In genomic region chrX:166564900-166565299, GRCm38 (mm10) we compare ENCODE assay signal across 33 mouse cellular contexts. TPM values are rescaled to one million over a fixed set of nuclear protein-coding genes. Genes with fewer than 3 reads are reported as not detected.
DNase-seq lines count a peak whose midpoint lies in the region; ATAC-seq and TF ChIP-seq lines count a peak whose summit lies in the region.
"Had no signal": no experiment of that assay in that cellular context is flagged by ENCODE, and none has a peak within 500 bp of the region (broad histone marks: within the 10 kb centered on the region; RNA-seq: fewer than 3 reads in every experiment).

No protein-coding gene starts in this region.

- no peak overlapping the region for H3K4me3 ChIP-seq in embryonic facial prominence, embryonic 14.5 days (ENCODE audit: low read depth, low read length)
- no peak overlapping the region for H3K4me3 ChIP-seq in limb, embryonic 15.5 days
- no peak overlapping the region for H3K4me3 ChIP-seq in layer of hippocampus, adult 2 months
- no peak overlapping the region for H3K4me3 ChIP-seq in kidney, embryonic 15.5 days (replicated peaks)
- H3K4me3 ChIP-seq in hindbrain, embryonic 12.5 days = no peak overlapping the region
- H3K4me3 ChIP-seq: heart, embryonic 12.5 days; hindbrain, embryonic 15.5 days; left cerebral cortex, adult 2 months; lung, embryonic 15.5 days; midbrain, embryonic 10.5 days; midbrain, embryonic 15.5 days; neural tube, embryonic 15.5 days had no signal

- peak; percentile 5 for DNase-seq in adrenal gland, postnatal 10 days
- no peak for DNase-seq in adrenal gland, postnatal 25 days
- peak; percentile 80 for DNase-seq in NIH3T3 (ENCODE audit: low read depth)
- DNase-seq in embryonic facial prominence, embryonic 14.5 days (ENCODE audit: low spot score) = peak; percentile 65
- no peak for DNase-seq in layer of hippocampus, adult 2 months (ENCODE audit: low spot score in 2 of 2)
- DNase-seq: cerebellum, adult 11 months; cerebellum, adult 9-11 months; gastrocnemius, postnatal 25 days; heart, adult 18-20 months; heart, postnatal 4 days; kidney, adult 2 months; kidney, postnatal 4 days; layer of hippocampus, adult 9-11 months; right cerebral cortex, postnatal 25 days; spleen, adult 18-20 months; thymus, adult 2 months; thymus, postnatal 36 days had no signal

- peak overlapping the region; percentile 52; the same call in 1 of the 2 replicates for H3K27ac ChIP-seq in embryonic facial prominence, embryonic 14.5 days (replicated peaks; ENCODE audit: low read depth, low read length)
- H3K27ac ChIP-seq in limb, embryonic 15.5 days = peak overlapping the region; percentile 69
- no peak overlapping the region for H3K27ac ChIP-seq in layer of hippocampus, adult 2 months
- H3K27ac ChIP-seq in kidney, embryonic 15.5 days = no peak overlapping the region
- no peak overlapping the region for H3K27ac ChIP-seq in hindbrain, embryonic 12.5 days
- H3K27ac ChIP-seq: hindbrain, embryonic 15.5 days; kidney, postnatal 0 days; left cerebral cortex, adult 2 months; lung, embryonic 15.5 days; midbrain, embryonic 10.5 days; midbrain, embryonic 15.5 days; neural tube, embryonic 15.5 days had no signal

- WGBS in embryonic facial prominence, embryonic 14.5 days = 49% methylated on average over 5 of the region's 5 CpGs
- WGBS in limb, embryonic 15.5 days = 33% methylated on average over 5 of the region's 5 CpGs
- WGBS in kidney, embryonic 15.5 days = 55% methylated on average over 5 of the region's 5 CpGs
- 71% methylated on average over 5 of the region's 5 CpGs for WGBS in hindbrain, embryonic 12.5 days

- no peak for ATAC-seq in embryonic facial prominence, embryonic 14.5 days (ENCODE audit: low read depth)
- ATAC-seq in limb, embryonic 15.5 days (ENCODE audit: insufficient number of reproducible peaks, low FRiP score, low TSS enrichment, low read depth) = no peak
- no peak for ATAC-seq in kidney, embryonic 15.5 days (replicated peaks; ENCODE audit: low FRiP score)
- ATAC-seq in hindbrain, embryonic 12.5 days (ENCODE audit: low FRiP score) = no peak
- ATAC-seq: forebrain, embryonic 14.5 days; inflammation-experienced regulatory T-cells, adult 6 months; midbrain, embryonic 15.5 days had no signal

- no peak for TF ChIP-seq CTCF in layer of hippocampus, adult 2 months (conservative IDR thresholded peaks at IDR 0.05)

- no peak overlapping the region for H3K9ac ChIP-seq in embryonic facial prominence, embryonic 14.5 days (ENCODE audit: low read depth, low read length)
- H3K9ac ChIP-seq in limb, embryonic 15.5 days = no peak overlapping the region
- no peak overlapping the region for H3K9ac ChIP-seq in kidney, embryonic 15.5 days
- H3K9ac ChIP-seq in hindbrain, embryonic 12.5 days = no peak overlapping the region
- H3K9ac ChIP-seq: heart, embryonic 12.5 days; hindbrain, embryonic 15.5 days; lung, embryonic 15.5 days; midbrain, embryonic 15.5 days; neural tube, embryonic 15.5 days had no signal

- H3K9me3 ChIP-seq in embryonic facial prominence, embryonic 14.5 days (ENCODE audit: control insufficient read depth, low read length) = no peaks in the 10 kb centered on the region
- H3K9me3 ChIP-seq in limb, embryonic 15.5 days = no peaks in the 10 kb centered on the region
- H3K9me3 ChIP-seq in kidney, embryonic 15.5 days (replicated peaks) = no peaks in the 10 kb centered on the region
- no peaks in the 10 kb centered on the region for H3K9me3 ChIP-seq in hindbrain, embryonic 12.5 days (replicated peaks)
- H3K9me3 ChIP-seq: heart, embryonic 12.5 days; hindbrain, embryonic 15.5 days; lung, embryonic 15.5 days; midbrain, embryonic 10.5 days; midbrain, embryonic 15.5 days; neural tube, embryonic 15.5 days had no signal

- no peaks in the 10 kb centered on the region for H3K4me1 ChIP-seq in embryonic facial prominence, embryonic 14.5 days (ENCODE audit: control insufficient read depth, insufficient read depth, low read length)
- no peaks in the 10 kb centered on the region for H3K4me1 ChIP-seq in limb, embryonic 15.5 days
- no peaks in the 10 kb centered on the region for H3K4me1 ChIP-seq in kidney, embryonic 15.5 days
- no peaks in the 10 kb centered on the region for H3K4me1 ChIP-seq in hindbrain, embryonic 12.5 days
- H3K4me1 ChIP-seq: heart, embryonic 12.5 days; hindbrain, embryonic 15.5 days; lung, embryonic 15.5 days; midbrain, embryonic 10.5 days; midbrain, embryonic 15.5 days; neural tube, embryonic 15.5 days had no signal

- H3K27me3 ChIP-seq in embryonic facial prominence, embryonic 14.5 days (replicated peaks; ENCODE audit: control insufficient read depth, insufficient read depth, low read length) = peaks cover 11% of the 10 kb centered on the region; the same call in 1 of the 2 replicates
- H3K27me3 ChIP-seq in limb, embryonic 15.5 days = peaks cover 7% of the 10 kb centered on the region; the same call in 1 of the 2 replicates
- H3K27me3 ChIP-seq in kidney, embryonic 15.5 days = peaks cover 15% of the 10 kb centered on the region
- H3K27me3 ChIP-seq in hindbrain, embryonic 12.5 days = peaks cover 9% of the 10 kb centered on the region; the same call in 1 of the 2 replicates
- H3K27me3 ChIP-seq: heart, embryonic 12.5 days; hindbrain, embryonic 15.5 days; lung, embryonic 15.5 days; midbrain, embryonic 15.5 days had no signal

- no peaks in the 10 kb centered on the region for H3K36me3 ChIP-seq in embryonic facial prominence, embryonic 14.5 days (ENCODE audit: control insufficient read depth, insufficient read depth, low read length)
- no peaks in the 10 kb centered on the region for H3K36me3 ChIP-seq in limb, embryonic 15.5 days
- H3K36me3 ChIP-seq in kidney, embryonic 15.5 days = no peaks in the 10 kb centered on the region
- H3K36me3 ChIP-seq in hindbrain, embryonic 12.5 days = no peaks in the 10 kb centered on the region
- H3K36me3 ChIP-seq: heart, embryonic 12.5 days; hindbrain, embryonic 15.5 days; lung, embryonic 15.5 days; midbrain, embryonic 10.5 days; midbrain, embryonic 15.5 days; neural tube, embryonic 15.5 days had no signal

- no peak overlapping the region for H3K4me2 ChIP-seq in embryonic facial prominence, embryonic 14.5 days (ENCODE audit: low read depth, low read length)
- H3K4me2 ChIP-seq in limb, embryonic 15.5 days = no peak overlapping the region
- H3K4me2 ChIP-seq in kidney, embryonic 15.5 days = no peak overlapping the region
- no peak overlapping the region for H3K4me2 ChIP-seq in hindbrain, embryonic 12.5 days (replicated peaks)
- H3K4me2 ChIP-seq: heart, embryonic 12.5 days; hindbrain, embryonic 15.5 days; liver, embryonic 11.5 days; lung, embryonic 15.5 days; midbrain, embryonic 15.5 days; neural tube, embryonic 15.5 days had no signal

RNA-seq across cellular contexts. Expression of gene Egfl6, which starts 20.6 kb away (rescaled TPM):
- total RNA-seq in adrenal gland, postnatal 10 days (2021) = 10 to 100 TPM; 14.9 to 17.0 TPM
- 23.9 and 24.9 TPM in 2 replicates for total RNA-seq in adrenal gland, postnatal 25 days (2021)
- polyA plus RNA-seq in embryonic facial prominence, embryonic 14.5 days (2014; fragmentation: Nextera tagmentation; extraction: Ambion mirVana) = 78.4 and 96.3 TPM in 2 replicates
- 143 and 150 TPM in 2 replicates for polyA plus RNA-seq in limb, embryonic 15.5 days (2015; fragmentation: Nextera tagmentation; extraction: Ambion mirVana)
- 1 to 10 TPM; 3.8 to 5.0 TPM for total RNA-seq in layer of hippocampus, adult 2 months (2021)
- polyA plus RNA-seq in kidney, embryonic 15.5 days (2015; fragmentation: Nextera tagmentation; extraction: Ambion mirVana) = 12.1 and 13.3 TPM in 2 replicates
- polyA plus RNA-seq in hindbrain, embryonic 12.5 days (2016; fragmentation: Nextera tagmentation; extraction: Ambion mirVana) = 21.7 and 27.9 TPM in 2 replicates
- total RNA-seq: megakaryocyte progenitor cell, adult 5-6 weeks; MEL had no signal
- polyA plus RNA-seq: inflammation-experienced regulatory T-cells, adult 6 months had no signal

RNA-seq across cellular contexts. Expression of gene Tceanc, which starts 46.5 kb away (rescaled TPM):
- 1 to 10 TPM; 4.8 to 6.5 TPM for total RNA-seq in adrenal gland, postnatal 10 days (2021)
- total RNA-seq in adrenal gland, postnatal 25 days (2021) = 5.0 and 7.1 TPM in 2 replicates
- 4.8 and 7.1 TPM in 2 replicates for polyA plus RNA-seq in embryonic facial prominence, embryonic 14.5 days (2014; fragmentation: Nextera tagmentation; extraction: Ambion mirVana)
- polyA plus RNA-seq in limb, embryonic 15.5 days (2015; fragmentation: Nextera tagmentation; extraction: Ambion mirVana) = 7.2 and 8.2 TPM in 2 replicates
- total RNA-seq in layer of hippocampus, adult 2 months (2021) = 1 to 10 TPM; 1.6 to 1.7 TPM
- 8.7 and 8.8 TPM in 2 replicates for polyA plus RNA-seq in kidney, embryonic 15.5 days (2015; fragmentation: Nextera tagmentation; extraction: Ambion mirVana)
- 12.6 and 13.7 TPM in 2 replicates for polyA plus RNA-seq in hindbrain, embryonic 12.5 days (2016; fragmentation: Nextera tagmentation; extraction: Ambion mirVana)

Comparison
In these comparisons a context has a peak if more than half of its experiments do, and no peak if none do; other contexts are left out.
1. DNase-seq: peak in adrenal gland, postnatal 10 days (single experiment), NIH3T3 (single experiment) and embryonic facial prominence, embryonic 14.5 days (single experiment); none in adrenal gland, postnatal 25 days (single experiment) and layer of hippocampus, adult 2 months (0 of 2).
2. H3K27ac ChIP-seq: peak in embryonic facial prominence, embryonic 14.5 days (single experiment) and limb, embryonic 15.5 days (single experiment); none in layer of hippocampus, adult 2 months (single experiment), kidney, embryonic 15.5 days (single experiment) and hindbrain, embryonic 12.5 days (single experiment).